Mouse (Mus musculus): ENCODE data around the gene Mknk1.

The Mknk1 gene

GRCm38 (mm10) chr4:115838696-115839641 lies at the start of gene Mknk1:
Gene Mknk1 (plus strand): TSS chr4:115839198.
- peak; percentile 78 for DNase-seq (ENCODE audit: low read depth, low spot score)

GRCm38 (mm10) chr4:115790864-115791263 lies 48.1 kb upstream of the Mknk1 start:
- no peak for DNase-seq (ENCODE audit: low read depth, low spot score)

GRCm38 (mm10) chr4:115795360-115795759 lies 43.6 kb upstream of the Mknk1 start:
- DNase-seq (ENCODE audit: low read depth, low spot score), result no peak

- DNase-seq (ENCODE audit: low read depth, low spot score), result no peak
Observed at GRCm38 (mm10) chr4:115799981-115800380, 39.0 kb upstream of the Mknk1 start.

- no peak for DNase-seq (ENCODE audit: low read depth, low spot score)
Observed at GRCm38 (mm10) chr4:115812326-115812725, 26.7 kb upstream of the Mknk1 start.

GRCm38 (mm10) chr4:115815606-115816005 lies 23.4 kb upstream of the Mknk1 start:
- DNase-seq (ENCODE audit: low read depth, low spot score), result no peak

GRCm38 (mm10) chr4:115820199-115820598 lies 18.8 kb upstream of the Mknk1 start:
- no peak for DNase-seq (ENCODE audit: low read depth, low spot score)

GRCm38 (mm10) chr4:115820944-115821343 lies 18.1 kb upstream of the Mknk1 start:
- DNase-seq (ENCODE audit: low read depth, low spot score), result no peak

GRCm38 (mm10) chr4:115821431-115821830 lies 17.6 kb upstream of the Mknk1 start:
- no peak for DNase-seq (ENCODE audit: low read depth, low spot score)

- DNase-seq (ENCODE audit: low read depth, low spot score), result no peak
Observed at GRCm38 (mm10) chr4:115821928-115822327, 17.1 kb upstream of the Mknk1 start.

GRCm38 (mm10) chr4:115824178-115824577 lies 14.8 kb upstream of the Mknk1 start:
- DNase-seq (ENCODE audit: low read depth, low spot score), result no peak

- no peak for DNase-seq (ENCODE audit: low read depth, low spot score)
Observed at GRCm38 (mm10) chr4:115825271-115825670, 13.7 kb upstream of the Mknk1 start.

GRCm38 (mm10) chr4:115827066-115827465 lies 11.9 kb upstream of the Mknk1 start:
- DNase-seq (ENCODE audit: low read depth, low spot score), result no peak

- DNase-seq (ENCODE audit: low read depth, low spot score), result no peak
Observed at GRCm38 (mm10) chr4:115827535-115827887, 11.5 kb upstream of the Mknk1 start.

GRCm38 (mm10) chr4:115827888-115828571 lies 11.0 kb upstream of the Mknk1 start, which contains the start of gene Mob3c:
Gene Mob3c (plus strand): TSS chr4:115828092.
- DNase-seq (ENCODE audit: low read depth, low spot score), result no peak

GRCm38 (mm10) chr4:115828572-115828902 lies 10.5 kb upstream of the Mknk1 start:
- DNase-seq (ENCODE audit: low read depth, low spot score), result no peak

GRCm38 (mm10) chr4:115830491-115830890 lies 8.5 kb upstream of the Mknk1 start:
- DNase-seq (ENCODE audit: low read depth, low spot score), result no peak

- no peak for DNase-seq (ENCODE audit: low read depth, low spot score)
Observed at GRCm38 (mm10) chr4:115831221-115831620, 7.8 kb upstream of the Mknk1 start.

GRCm38 (mm10) chr4:115832040-115832439 lies 7.0 kb upstream of the Mknk1 start:
- DNase-seq (ENCODE audit: low read depth, low spot score), result no peak

- DNase-seq (ENCODE audit: low read depth, low spot score), result no peak
Observed at GRCm38 (mm10) chr4:115835576-115835975, 3.4 kb upstream of the Mknk1 start.

- no peak for DNase-seq (ENCODE audit: low read depth, low spot score)
Observed at GRCm38 (mm10) chr4:115838196-115838595, 802 bp upstream of the Mknk1 start.

GRCm38 (mm10) chr4:115839956-115840355 lies 958 bp downstream of the Mknk1 start:
- no peak for DNase-seq (ENCODE audit: low read depth, low spot score)

GRCm38 (mm10) chr4:115840842-115841241 lies 1.8 kb downstream of the Mknk1 start:
- no peak for DNase-seq (ENCODE audit: low read depth, low spot score)
